Mouse (Mus musculus) C2C12 (cell line): Measurements from ENCODE around the gene Clasp2.

ENCODE experiments used
- FOSL1 ChIP-seq: IDR thresholded peaks from one replicate; pipeline ENCODE4 v1.8.0; 2011; ENCODE audit warnings: mild to moderate bottlenecking, low read length; ENCODE audit not compliant: poor library complexity, insufficient read depth, severe bottlenecking
- MAX ChIP-seq: IDR thresholded peaks from one replicate; pipeline ENCODE4 v1.6.1; 2011; ENCODE audit warnings: mild to moderate bottlenecking, control low read depth

DNA sequence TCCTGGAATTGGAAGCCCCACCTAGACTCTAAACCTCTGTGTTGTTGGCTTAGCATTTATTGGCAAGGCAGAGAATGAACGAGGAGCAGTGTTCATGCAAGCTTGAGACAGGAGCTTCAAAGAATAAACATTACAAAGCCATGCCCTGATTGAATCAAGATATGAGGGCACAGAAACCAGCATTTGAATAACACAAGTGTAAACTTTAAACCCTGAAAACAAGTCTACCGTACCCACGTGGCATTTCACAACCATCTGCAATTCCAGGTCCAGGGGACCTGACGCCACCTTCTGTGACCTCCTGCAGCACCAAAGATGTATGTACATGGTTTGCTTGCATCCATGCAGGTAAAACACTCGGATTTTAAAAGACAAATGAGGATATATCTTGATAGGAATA lies 181.4 kb downstream of the Clasp2 start:
- TF ChIP-seq FOSL1 (no peak), MAX (no peak)
